Mouse (Mus musculus): ENCODE data around the gene Dennd1c. TPM values are rescaled to one million over a fixed set of nuclear protein-coding genes. Genes with fewer than 3 reads are reported as not detected.

Gene Dennd1c
- polyA plus RNA-seq, 1 experiment from 2014 or later: 4.8 TPM

DNA sequence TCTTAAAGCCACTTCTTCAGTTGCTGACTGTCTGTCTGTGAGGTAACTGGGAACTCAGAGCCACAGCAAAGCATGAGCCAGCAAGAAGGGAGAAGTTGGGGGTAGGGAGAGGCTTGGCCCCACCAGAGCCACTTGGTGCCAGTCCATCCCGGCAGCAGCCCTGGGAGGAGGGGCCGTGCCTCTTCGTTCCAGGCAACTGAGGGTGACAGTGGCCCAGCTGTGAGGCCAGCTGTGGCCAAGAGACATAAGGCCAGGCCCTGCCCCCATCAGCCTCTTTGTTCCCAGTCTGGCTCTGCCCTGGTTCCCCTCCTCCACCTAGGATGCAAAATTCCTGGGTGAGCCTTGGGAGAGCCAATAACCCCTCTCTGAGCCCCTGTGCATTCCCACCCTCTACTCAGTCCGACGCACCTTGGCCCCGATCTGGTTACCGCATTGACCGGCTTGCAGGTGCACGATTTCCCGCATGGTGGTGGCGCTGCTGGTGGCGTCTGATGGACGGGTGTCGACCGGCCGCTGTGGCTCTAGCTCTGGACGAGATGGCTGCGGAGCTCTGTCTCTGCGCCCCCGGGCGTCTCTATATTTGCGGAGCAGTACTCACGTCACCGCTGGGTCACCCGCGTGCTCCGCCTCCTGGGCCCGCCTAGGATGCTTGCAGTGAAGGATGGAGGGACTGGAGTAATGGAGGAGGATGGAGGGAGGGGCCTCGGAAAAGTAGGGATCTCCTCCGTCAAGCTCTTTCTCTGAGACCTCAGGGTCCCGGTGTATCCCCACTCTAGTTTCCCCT is 8.9 kb upstream of the Dennd1c start, which contains the start of gene Tubb4a:
Gene Tubb4a, minus strand, starts transcription at position 734 of the 784 bp plus-strand sequence.
- ATAC-seq (ENCODE audit: borderline replicate concordance, extremely low read depth, low FRiP score, low TSS enrichment): peak; percentile 65
- peaks cover 11% of the 10 kb centered on the region; the same call in 1 of the 2 replicates for H3K27me3 ChIP-seq
- H3K9me3 ChIP-seq: no peaks in the 10 kb centered on the region
- H3K9ac ChIP-seq: peak within 1 kb of the TSS; percentile 21; the same call in 1 of the 2 replicates
- 1% methylated on average over 31 of the region's 31 CpGs for WGBS
- peak within 1 kb of the TSS; percentile 35 for H3K4me3 ChIP-seq
- no peak within 1 kb of the TSS for H3K27ac ChIP-seq
- peak within 1 kb of the TSS; percentile 56 for H3K4me2 ChIP-seq
- H3K4me1 ChIP-seq: peaks cover 10% of the 10 kb centered on the region
- no peaks in the 10 kb centered on the region for H3K36me3 ChIP-seq

DNA sequence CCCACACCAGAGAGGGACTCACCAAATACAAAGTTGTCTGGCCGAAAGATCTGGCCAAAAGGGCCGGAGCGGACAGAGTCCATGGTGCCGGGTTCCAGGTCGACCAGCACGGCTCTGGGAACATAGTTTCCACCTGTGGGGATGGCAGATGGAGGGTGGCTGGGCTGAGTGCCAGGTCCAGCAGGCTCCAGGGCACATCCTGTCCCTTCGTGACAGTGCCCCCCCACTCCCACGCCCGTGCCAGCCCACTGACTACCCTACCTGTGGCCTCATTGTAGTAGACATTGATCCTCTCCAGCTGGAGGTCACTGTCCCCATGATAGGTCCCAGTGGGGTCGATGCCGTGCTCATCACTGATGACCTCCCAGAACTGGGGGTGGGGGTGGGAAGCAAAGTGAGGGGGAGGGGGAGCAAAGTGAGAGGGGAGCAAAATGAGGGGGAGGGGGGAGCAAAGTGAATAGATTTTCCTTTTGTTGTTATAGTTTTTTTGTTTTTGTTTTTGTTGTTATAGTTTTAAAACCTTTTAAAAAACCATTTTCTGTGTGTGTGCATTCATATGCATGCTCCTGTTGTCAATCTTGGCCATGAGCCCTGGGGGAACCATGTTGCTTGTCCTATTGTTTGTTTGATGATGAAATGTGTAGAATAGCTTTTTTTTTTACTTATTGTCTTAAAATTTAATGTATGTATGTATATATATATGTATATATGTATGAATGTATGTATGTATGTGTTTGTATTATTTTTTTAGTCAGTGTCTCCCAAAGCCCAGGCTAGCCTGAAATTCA is 7.8 kb upstream of the Dennd1c start:
- Histone ChIP-seq H3K4me2 (no peak overlapping the region), H3K27ac (no peak overlapping the region), H3K9ac (no peak overlapping the region), H3K4me1 (peaks cover 10% of the 10 kb centered on the region), H3K36me3 (no peaks in the 10 kb centered on the region), H3K9me3 (no peaks in the 10 kb centered on the region), H3K27me3 (peaks cover 11% of the 10 kb centered on the region; the same call in 1 of the 2 replicates), H3K4me3 (no peak overlapping the region)
- no peak for ATAC-seq (ENCODE audit: borderline replicate concordance, extremely low read depth, low FRiP score, low TSS enrichment)
- WGBS: 79% methylated on average over 11 of the region's 11 CpGs

DNA sequence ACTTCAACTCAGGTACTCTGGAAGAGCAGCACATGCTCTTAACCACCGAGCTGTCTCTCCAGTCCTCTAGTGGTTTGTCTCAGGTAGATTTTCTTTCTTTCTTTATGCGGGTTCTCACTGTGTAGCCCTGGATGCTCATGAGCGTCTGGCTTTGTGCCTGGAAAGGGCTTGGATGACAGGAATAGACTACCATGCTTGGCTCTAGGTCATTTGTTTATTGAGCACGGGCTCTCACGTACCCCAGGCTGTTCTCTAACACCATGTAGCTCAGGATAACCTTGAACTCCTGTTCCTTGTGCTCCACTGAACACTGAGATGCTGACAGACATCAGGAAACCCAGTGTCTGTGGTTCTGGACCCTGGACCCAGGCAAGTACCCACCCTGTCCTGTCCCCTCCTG is 4.2 kb upstream of the Dennd1c start:
- WGBS: 68% methylated on average over 5 of the region's 5 CpGs
- Histone ChIP-seq H3K4me3 (no peak overlapping the region), H3K9me3 (no peaks in the 10 kb centered on the region), H3K27me3 (0 out of 2 replicates have a peak, but pooled peaks cover 7% of the 10 kb centered on the region), H3K9ac (no peak overlapping the region), H3K36me3 (no peaks in the 10 kb centered on the region), H3K27ac (no peak overlapping the region), H3K4me2 (no peak overlapping the region), H3K4me1 (peaks cover 9% of the 10 kb centered on the region)
- no peak for ATAC-seq (ENCODE audit: borderline replicate concordance, extremely low read depth, low FRiP score, low TSS enrichment)

DNA sequence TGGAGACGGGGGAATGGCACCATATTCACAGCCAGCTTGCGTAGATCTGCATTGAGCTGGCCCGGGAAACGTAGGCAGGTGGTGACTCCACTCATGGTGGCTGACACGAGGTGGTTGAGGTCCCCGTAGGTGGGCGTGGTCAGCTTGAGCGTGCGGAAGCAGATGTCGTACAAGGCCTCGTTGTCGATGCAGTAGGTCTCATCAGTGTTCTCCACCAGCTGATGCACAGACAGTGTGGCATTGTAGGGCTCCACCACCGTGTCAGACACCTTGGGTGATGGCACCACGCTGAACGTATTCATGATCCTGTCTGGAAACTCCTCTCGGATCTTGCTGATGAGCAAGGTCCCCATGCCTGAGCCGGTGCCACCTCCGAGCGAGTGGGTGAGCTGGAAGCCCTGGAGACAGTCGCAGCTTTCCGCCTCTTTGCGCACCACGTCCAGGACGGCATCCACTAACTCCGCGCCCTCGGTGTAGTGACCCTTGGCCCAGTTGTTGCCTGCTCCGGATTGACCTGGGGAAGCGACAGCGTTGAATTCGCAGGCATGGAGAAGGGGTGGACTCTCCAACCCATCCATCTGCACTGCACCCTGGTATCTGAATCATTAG is 3.0 kb upstream of the Dennd1c start:
- Histone ChIP-seq H3K4me1 (no peaks in the 10 kb centered on the region), H3K27ac (no peak overlapping the region), H3K9me3 (no peaks in the 10 kb centered on the region), H3K27me3 (no peaks in the 10 kb centered on the region), H3K9ac (no peak overlapping the region), H3K36me3 (no peaks in the 10 kb centered on the region), H3K4me2 (no peak overlapping the region), H3K4me3 (no peak overlapping the region)
- no peak for ATAC-seq (ENCODE audit: borderline replicate concordance, extremely low read depth, low FRiP score, low TSS enrichment)
- WGBS: 92% methylated on average over 31 of the region's 31 CpGs

DNA sequence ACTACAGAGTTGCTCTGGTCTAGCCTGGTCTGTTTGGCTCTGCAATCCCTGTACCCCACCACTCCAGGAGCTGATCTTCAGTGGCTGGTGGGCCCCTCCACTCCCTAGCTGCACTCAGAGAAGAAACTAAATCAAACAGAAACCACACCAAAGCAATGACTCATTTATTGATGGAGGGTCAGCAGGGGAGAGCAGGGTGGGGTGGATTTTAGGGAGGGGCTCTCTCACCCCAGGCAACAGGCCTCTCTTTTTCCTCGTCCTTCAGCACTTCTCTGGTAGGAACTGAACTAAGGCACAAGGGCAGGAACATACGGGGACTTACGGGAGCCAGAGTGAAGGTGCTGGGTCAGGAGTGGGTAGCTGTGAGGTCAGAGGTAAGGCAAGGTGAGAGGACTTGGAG is 1.6 kb upstream of the Dennd1c start:
- no peaks in the 10 kb centered on the region for H3K36me3 ChIP-seq
- H3K4me2 ChIP-seq: no peak overlapping the region
- no peaks in the 10 kb centered on the region for H3K27me3 ChIP-seq
- H3K27ac ChIP-seq: no peak overlapping the region
- ATAC-seq (ENCODE audit: borderline replicate concordance, extremely low read depth, low FRiP score, low TSS enrichment): no peak
- H3K4me1 ChIP-seq: no peaks in the 10 kb centered on the region
- WGBS: 61% methylated on average over 3 of the region's 3 CpGs
- no peak overlapping the region for H3K4me3 ChIP-seq
- no peaks in the 10 kb centered on the region for H3K9me3 ChIP-seq
- H3K9ac ChIP-seq: no peak overlapping the region

GRCm38 (mm10) chr17:57076916-57077315 is 1.4 kb downstream of the Dennd1c start:
- Histone ChIP-seq H3K4me1 (no peaks in the 10 kb centered on the region), H3K27ac (no peak overlapping the region), H3K36me3 (no peaks in the 10 kb centered on the region), H3K9me3 (no peaks in the 10 kb centered on the region), H3K4me2 (no peak overlapping the region), H3K27me3 (no peaks in the 10 kb centered on the region), H3K4me3 (no peak overlapping the region), H3K9ac (no peak overlapping the region)
- no peak for ATAC-seq (ENCODE audit: borderline replicate concordance, extremely low read depth, low FRiP score, low TSS enrichment)
- WGBS: 38% methylated on average over 3 of the region's 3 CpGs

DNA sequence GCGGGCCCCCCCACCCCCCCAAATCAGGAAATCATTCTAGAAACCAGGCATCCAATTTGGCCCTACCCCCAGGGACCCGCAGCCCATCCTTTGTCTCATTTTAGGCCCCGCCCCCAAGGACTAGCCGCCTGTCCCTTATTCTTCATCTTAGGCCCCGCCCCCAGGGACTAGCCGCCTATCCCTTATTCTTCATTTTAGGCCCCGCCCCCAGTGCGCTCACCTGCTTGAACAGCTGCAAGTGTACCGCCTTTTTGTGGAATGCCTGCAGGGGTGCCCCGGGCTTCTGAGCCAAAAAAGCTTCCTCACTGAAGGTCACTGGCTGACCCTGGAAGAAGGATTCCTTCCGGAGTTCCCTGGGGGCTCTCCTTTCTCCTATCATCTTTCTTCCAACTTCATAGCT is 7.6 kb downstream of the Dennd1c start:
- H3K9ac ChIP-seq: no peak overlapping the region
- peak overlapping the region; percentile 30 for H3K4me3 ChIP-seq
- no peaks in the 10 kb centered on the region for H3K4me1 ChIP-seq
- H3K36me3 ChIP-seq: no peaks in the 10 kb centered on the region
- H3K4me2 ChIP-seq: peak overlapping the region; percentile 48
- peaks cover 9% of the 10 kb centered on the region; the same call in 1 of the 2 replicates for H3K27me3 ChIP-seq
- no peak overlapping the region for H3K27ac ChIP-seq
- peak; percentile 70; the same call in 1 of the 2 replicates for ATAC-seq (ENCODE audit: borderline replicate concordance, extremely low read depth, low FRiP score, low TSS enrichment)
- no peaks in the 10 kb centered on the region for H3K9me3 ChIP-seq
- 5% methylated on average over 11 of the region's 11 CpGs for WGBS

DNA sequence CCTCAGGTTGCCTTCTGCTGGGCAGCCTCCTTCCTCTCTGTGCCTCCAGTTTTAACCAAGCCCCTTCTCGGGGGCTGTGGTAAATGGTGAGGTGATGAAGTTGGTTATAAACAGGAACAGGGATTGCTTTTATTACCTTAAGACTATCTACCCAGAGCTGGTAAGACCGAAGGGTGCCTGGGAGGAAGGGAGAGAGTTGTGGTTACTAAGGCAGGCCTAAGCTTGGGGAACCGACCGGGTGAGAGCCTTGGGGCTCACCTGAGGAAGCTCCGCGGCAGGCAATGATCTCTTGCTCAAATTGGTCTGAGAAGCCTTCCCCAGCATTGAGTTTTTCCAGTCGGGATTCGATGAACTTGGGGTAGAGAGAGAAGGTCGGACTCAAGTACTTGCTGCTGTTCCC is 8.0 kb downstream of the Dennd1c start:
- 17% methylated on average over 9 of the region's 9 CpGs for WGBS
- H3K9me3 ChIP-seq: no peaks in the 10 kb centered on the region
- no peaks in the 10 kb centered on the region for H3K4me1 ChIP-seq
- no peak for ATAC-seq (ENCODE audit: borderline replicate concordance, extremely low read depth, low FRiP score, low TSS enrichment)
- peak overlapping the region; percentile 30 for H3K4me3 ChIP-seq
- peaks cover 9% of the 10 kb centered on the region; the same call in 1 of the 2 replicates for H3K27me3 ChIP-seq
- peak overlapping the region; percentile 64 for H3K27ac ChIP-seq
- peak overlapping the region; percentile 48 for H3K4me2 ChIP-seq
- H3K36me3 ChIP-seq: no peaks in the 10 kb centered on the region
- H3K9ac ChIP-seq: 0 out of 2 replicates have a peak overlapping the region, but pooled peaks have one; percentile 13

DNA sequence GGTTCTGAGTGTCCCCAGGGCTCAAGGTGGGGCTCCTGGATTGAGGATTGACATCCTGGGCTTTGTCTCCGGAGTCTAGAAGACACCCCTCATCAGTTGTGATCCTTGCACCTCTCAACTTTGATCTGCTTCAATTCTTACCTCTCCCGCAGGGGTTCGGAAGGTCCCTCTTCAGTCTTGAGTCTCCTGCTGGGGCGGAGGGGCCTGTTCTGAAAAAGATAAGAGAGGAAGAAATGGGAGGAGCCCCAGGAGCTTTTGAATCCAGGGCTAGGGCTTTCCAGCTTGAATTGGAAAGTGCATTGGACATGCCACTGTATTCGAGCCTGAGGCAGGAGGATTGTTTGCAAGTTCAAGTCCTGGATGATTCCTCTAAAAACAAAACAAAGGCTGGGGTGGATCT is 11.4 kb downstream of the Dennd1c start:
- Histone ChIP-seq H3K4me1 (no peaks in the 10 kb centered on the region), H3K4me2 (no peak overlapping the region), H3K36me3 (no peaks in the 10 kb centered on the region), H3K4me3 (no peak overlapping the region), H3K9ac (no peak overlapping the region), H3K27me3 (peaks cover 27% of the 10 kb centered on the region), H3K27ac (no peak overlapping the region), H3K9me3 (no peaks in the 10 kb centered on the region)
- no peak for ATAC-seq (ENCODE audit: borderline replicate concordance, extremely low read depth, low FRiP score, low TSS enrichment)
- WGBS: 53% methylated on average over 5 of the region's 5 CpGs

DNA sequence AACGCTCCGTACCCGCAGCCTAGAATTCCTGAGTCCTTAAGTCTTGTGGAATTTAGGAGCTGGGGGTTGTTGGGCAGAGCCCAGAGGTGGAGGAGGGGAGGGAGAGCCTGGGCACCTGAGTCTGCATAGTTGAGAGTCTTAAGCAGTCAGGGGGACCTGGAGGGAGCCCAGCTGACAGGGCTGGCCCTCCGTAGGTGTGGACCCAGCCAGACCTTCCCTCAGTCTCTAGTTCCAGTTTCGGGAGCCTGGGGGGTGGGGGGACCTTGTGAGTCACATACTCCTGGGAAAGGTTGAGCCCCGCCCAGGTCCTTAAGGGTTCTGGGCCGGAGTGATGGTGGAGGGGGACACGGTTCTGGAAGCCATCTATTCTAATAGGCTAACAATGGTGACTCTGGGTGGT is 15.3 kb downstream of the Dennd1c start:
- WGBS: 11% methylated on average over 8 of the region's 8 CpGs
- H3K27ac ChIP-seq: peak overlapping the region; percentile 92
- peak overlapping the region; percentile 43 for H3K4me2 ChIP-seq

DNA sequence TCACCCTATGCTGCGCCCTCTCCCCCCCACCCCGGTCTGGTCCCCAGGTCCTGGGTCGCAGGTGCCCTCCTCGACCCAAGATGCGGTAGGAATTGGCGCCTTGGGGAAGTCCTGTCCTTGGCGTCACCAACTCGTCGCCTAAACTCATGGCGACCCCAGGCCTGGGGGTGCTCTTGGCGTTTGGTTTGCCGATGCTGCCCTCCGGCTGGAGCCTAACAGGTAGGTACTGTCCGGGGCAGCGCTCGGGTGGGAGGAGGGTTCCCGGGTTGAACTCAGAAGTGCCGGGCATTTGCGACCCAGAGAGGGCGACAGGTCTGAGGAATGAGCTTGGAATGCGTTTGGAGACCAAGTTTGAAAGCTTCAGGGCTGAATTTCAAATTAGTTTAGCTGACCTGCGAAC is 15.8 kb downstream of the Dennd1c start:
- peak overlapping the region; percentile 43 for H3K4me2 ChIP-seq
- H3K27me3 ChIP-seq: peaks cover 30% of the 10 kb centered on the region
- peak overlapping the region; percentile 92 for H3K27ac ChIP-seq
- no peak; the same call in 1 of the 2 replicates for ATAC-seq (ENCODE audit: borderline replicate concordance, extremely low read depth, low FRiP score, low TSS enrichment)
- peak overlapping the region; percentile 51 for H3K4me3 ChIP-seq
- no peaks in the 10 kb centered on the region for H3K36me3 ChIP-seq
- H3K4me1 ChIP-seq: peaks cover 16% of the 10 kb centered on the region
- no peaks in the 10 kb centered on the region for H3K9me3 ChIP-seq
- WGBS: under 1% methylated on average over 22 of the region's 22 CpGs
- H3K9ac ChIP-seq: peak overlapping the region; percentile 41

More for the DNA sequence above, 15.3 kb downstream of the Dennd1c start:
- Histone ChIP-seq H3K9ac (0 out of 2 replicates have a peak overlapping the region, but pooled peaks have one; percentile 41), H3K4me1 (peaks cover 16% of the 10 kb centered on the region), H3K9me3 (no peaks in the 10 kb centered on the region), H3K4me3 (peak overlapping the region; percentile 51), H3K27me3 (peaks cover 30% of the 10 kb centered on the region), H3K36me3 (no peaks in the 10 kb centered on the region)
- ATAC-seq (ENCODE audit: borderline replicate concordance, extremely low read depth, low FRiP score, low TSS enrichment): no peak
